8 mouse cellular contexts compared by ENCODE assay signal in genomic region chr19:21571223-21571980, GRCm38 (mm10).
A peak's percentile ranks its signal among the peaks of the same experiment; 100 is the strongest.
DNase-seq lines count a peak whose midpoint lies in the region; ATAC-seq lines count a peak whose summit lies in the region.

No protein-coding gene starts in this region.

- WGBS in intestine, embryonic 14.5 days = 37% methylated on average over 16 of the region's 16 CpGs

- H3K4me3 ChIP-seq in intestine, embryonic 14.5 days (ENCODE audit: low read depth, low read length) = no peak overlapping the region

- peak; percentile 91 for DNase-seq in embryo, embryonic 10 days (ENCODE audit: low spot score)
- DNase-seq in gastrocnemius, postnatal 36 days = peak; percentile 85 to 89
- peak; percentile 89 for DNase-seq in intestine, embryonic 14.5 days (ENCODE audit: low spot score)
- peak; percentile 39 to 87 for DNase-seq in left cerebral cortex, adult 9 months (ENCODE audit: low spot score in 2 of 2)
- DNase-seq in mesoderm, embryonic 11.5 days (ENCODE audit: low read depth, low spot score) = peak; percentile 78
- DNase-seq in right cerebral cortex, postnatal 14 days = peak; percentile 90
- peak; percentile 73 to 93 for DNase-seq in urinary bladder, postnatal 4 days (ENCODE audit: low spot score in 2 of 2)

- peak; percentile 90 for ATAC-seq in activated CD4-positive, CD25-positive, alpha-beta regulatory T cell, adult 4 months
- ATAC-seq in intestine, embryonic 14.5 days (replicated peaks; ENCODE audit: low FRiP score, low TSS enrichment, low read depth) = no peak

- H3K9me3 ChIP-seq in intestine, embryonic 14.5 days (ENCODE audit: control insufficient read depth, low read length) = no peaks in the 10 kb centered on the region

- 0 out of 2 replicates have a peak overlapping the region, but pooled peaks have one; percentile 18 for H3K4me2 ChIP-seq in intestine, embryonic 14.5 days (ENCODE audit: low read length)

- H3K27ac ChIP-seq in intestine, embryonic 14.5 days (ENCODE audit: low read depth) = no peak overlapping the region; the same call in 1 of the 2 replicates

- H3K27me3 ChIP-seq in intestine, embryonic 14.5 days (replicated peaks; ENCODE audit: control insufficient read depth, insufficient read depth, low read length) = no peaks in the 10 kb centered on the region

- no peak overlapping the region for H3K9ac ChIP-seq in intestine, embryonic 14.5 days (ENCODE audit: low read length)

- peaks cover 9% of the 10 kb centered on the region for H3K4me1 ChIP-seq in intestine, embryonic 14.5 days (replicated peaks; ENCODE audit: control insufficient read depth, insufficient read depth, low read length)

- intact Hi-C loops in gastrocnemius, postnatal 36 days (cut with DNase I) = loop anchor here (1.0 to 5.0 kb wide), 2 partner anchors 81 to 176 kb away; partner anchors contain the start of genes 1110059E24Rik and Abhd17b

- H3K36me3 ChIP-seq in intestine, embryonic 14.5 days (ENCODE audit: control insufficient read depth, insufficient read depth, low read length) = no peaks in the 10 kb centered on the region
